Mouse (Mus musculus) forebrain, embryonic 11.5 days (tissue): Measurements from ENCODE around the gene Slc3a1. TPM values are rescaled to one million over a fixed set of nuclear protein-coding genes. Genes with fewer than 3 reads are reported as not detected.

Experiments
- ATAC-seq: fragments of 200-750 bp; cut with Nextera tagmentation; replicated peaks from 2 replicates; pipeline ENCODE4 v1.8.0; 2017; ENCODE audit warnings: moderate TSS enrichment; ENCODE audit not compliant: low FRiP score
- DNase-seq: peaks from one replicate; pipeline ENCODE4 v3.0.0-alpha.2; 2017; ENCODE audit warnings: low spot score
- H3K27ac ChIP-seq: fragments of 300-500 bp; sonication (generic); 2 replicates; pipeline ENCODE4 v1.5.1; 2014; ENCODE audit warnings: low read depth, low read length
- H3K27me3 ChIP-seq: fragments of 300-500 bp; sonication (generic); 2 replicates; pipeline ENCODE4 v1.6.1; 2014; ENCODE audit warnings: mild to moderate bottlenecking, low read length, mixed read lengths; ENCODE audit not compliant: control insufficient read depth, insufficient read depth
- H3K36me3 ChIP-seq: fragments of 300-500 bp; sonication (generic); 2 replicates; pipeline ENCODE4 v1.6.1; 2014; ENCODE audit warnings: mild to moderate bottlenecking, low read length, moderate library complexity, mixed read lengths; ENCODE audit not compliant: control insufficient read depth, insufficient read depth
- H3K4me1 ChIP-seq: fragments of 300-500 bp; sonication (generic); replicated peaks from 2 replicates; pipeline ENCODE4 v1.6.1; 2014; ENCODE audit warnings: low read length, mixed read lengths; ENCODE audit not compliant: control insufficient read depth, insufficient read depth
- H3K4me2 ChIP-seq: fragments of 300-500 bp; sonication (generic); 2 replicates; pipeline ENCODE4 v1.6.1; 2014; ENCODE audit warnings: low read depth, mild to moderate bottlenecking, low read length, moderate library complexity, mixed read lengths; ENCODE audit not compliant: severe bottlenecking
- H3K4me3 ChIP-seq: fragments of 300-500 bp; sonication (generic); 2 replicates; pipeline ENCODE4 v1.5.1; 2014; ENCODE audit warnings: low read depth, low read length
- H3K9ac ChIP-seq: fragments of 300-500 bp; sonication (generic); 2 replicates; pipeline ENCODE4 v1.6.1; 2014; ENCODE audit warnings: low read length
- H3K9me3 ChIP-seq: fragments of 300-500 bp; sonication (generic); 2 replicates; pipeline ENCODE4 v1.6.1; 2016; ENCODE audit warnings: low read length, mixed read lengths; ENCODE audit not compliant: control insufficient read depth
- WGBS: fragments of 180-500 bp; shearing (Covaris S2); extraction: QIAGEN DNeasy Blood & Tissue Kit; methylation state at CpG from one replicate; pipeline ENCODE4 v1.1.7; 2014; 5-methylcytosine and 5-hydroxymethylcytosine counted together
- polyA plus RNA-seq: library from polyadenylated mRNA; unstranded; fragments of >200 nt; fragmentation: Nextera tagmentation; extraction: Ambion mirVana; gene quantifications from 2 replicates; pipeline ENCODE4 v1.2.1, GENCODE M21; 2014

Gene Slc3a1
- polyA plus RNA-seq, 1 experiment from 2014 or later = 0.43 TPM

GRCm38 (mm10) chr17:85087591-85087990, 59.4 kb downstream of the Slc3a1 start:
- ATAC-seq = no peak
- Histone ChIP-seq H3K27me3 (no peaks in the 10 kb centered on the region), H3K9me3 (no peaks in the 10 kb centered on the region), H3K36me3 (no peaks in the 10 kb centered on the region), H3K4me1 (no peaks in the 10 kb centered on the region; the same call in 1 of the 2 replicates), H3K9ac (no peak overlapping the region), H3K4me3 (no peak overlapping the region), H3K27ac (no peak overlapping the region), H3K4me2 (no peak overlapping the region)
- no peak for DNase-seq
- 96% methylated on average over 5 of the region's 5 CpGs for WGBS

- Histone ChIP-seq H3K4me2 (no peak overlapping the region), H3K4me3 (no peak overlapping the region), H3K27ac (no peak overlapping the region), H3K9ac (no peak overlapping the region), H3K36me3 (no peaks in the 10 kb centered on the region), H3K27me3 (no peaks in the 10 kb centered on the region), H3K9me3 (no peaks in the 10 kb centered on the region), H3K4me1 (no peaks in the 10 kb centered on the region; the same call in 1 of the 2 replicates)
- no peak for ATAC-seq
- DNase-seq = no peak
- WGBS = 89% methylated on average over 11 of the region's 11 CpGs
These were observed 60.2 kb downstream of the Slc3a1 start for GRCm38 (mm10) chr17:85088401-85088800.

- no peaks in the 10 kb centered on the region for H3K27me3 ChIP-seq
- no peaks in the 10 kb centered on the region for H3K36me3 ChIP-seq
- peak overlapping the region; percentile 82; the same call in 1 of the 2 replicates for H3K4me2 ChIP-seq
- H3K27ac ChIP-seq = no peak overlapping the region
- no peak for ATAC-seq
- H3K9ac ChIP-seq = no peak overlapping the region; the same call in 1 of the 2 replicates
- no peaks in the 10 kb centered on the region for H3K9me3 ChIP-seq
- peak overlapping the region; percentile 61; the same call in 1 of the 2 replicates for H3K4me3 ChIP-seq
- 45% methylated on average over 6 of the region's 6 CpGs for WGBS
- H3K4me1 ChIP-seq = no peaks in the 10 kb centered on the region; the same call in 1 of the 2 replicates
- DNase-seq = no peak
These were observed 60.8 kb downstream of the Slc3a1 start for GRCm38 (mm10) chr17:85089011-85089410.

- Histone ChIP-seq H3K4me1 (no peaks in the 10 kb centered on the region; the same call in 1 of the 2 replicates), H3K36me3 (no peaks in the 10 kb centered on the region), H3K9me3 (no peaks in the 10 kb centered on the region), H3K4me2 (peak overlapping the region; percentile 82), H3K27ac (peak overlapping the region; percentile 70), H3K27me3 (no peaks in the 10 kb centered on the region), H3K9ac (peak overlapping the region; percentile 72), H3K4me3 (peak overlapping the region; percentile 61)
- WGBS = under 1% methylated on average over 16 of the region's 16 CpGs
- DNase-seq = no peak
- peak; percentile 22 for ATAC-seq
These were observed 61.4 kb downstream of the Slc3a1 start for GRCm38 (mm10) chr17:85089621-85090020.

- Histone ChIP-seq H3K27me3 (no peaks in the 10 kb centered on the region), H3K27ac (peak within 1 kb of the TSS; percentile 70), H3K4me2 (peak within 1 kb of the TSS; percentile 82), H3K4me3 (peak within 1 kb of the TSS; percentile 61), H3K9ac (peak within 1 kb of the TSS; percentile 72), H3K9me3 (no peaks in the 10 kb centered on the region), H3K4me1 (no peaks in the 10 kb centered on the region; the same call in 1 of the 2 replicates), H3K36me3 (no peaks in the 10 kb centered on the region)
- WGBS = under 1% methylated on average over 63 of the region's 63 CpGs
- DNase-seq = peak; percentile 97
- peak; percentile 98 for ATAC-seq
These were observed 62.2 kb downstream of the Slc3a1 start, which contains the start of the genes Prepl and Camkmt for GRCm38 (mm10) chr17:85090120-85091099. Gene Prepl, minus strand, starts transcription at chr17:85090241. Gene Camkmt, plus strand, starts transcription at chr17:85090552.

GRCm38 (mm10) chr17:85091762-85092161, 63.6 kb downstream of the Slc3a1 start:
- Histone ChIP-seq H3K4me3 (no peak overlapping the region), H3K4me1 (no peaks in the 10 kb centered on the region; the same call in 1 of the 2 replicates), H3K27me3 (no peaks in the 10 kb centered on the region), H3K9me3 (no peaks in the 10 kb centered on the region), H3K9ac (no peak overlapping the region), H3K36me3 (no peaks in the 10 kb centered on the region), H3K4me2 (no peak overlapping the region), H3K27ac (no peak overlapping the region)
- WGBS = 93% methylated on average over 6 of the region's 6 CpGs
- no peak for ATAC-seq
- DNase-seq = no peak

- Histone ChIP-seq H3K27ac (no peak overlapping the region), H3K9ac (no peak overlapping the region), H3K9me3 (no peaks in the 10 kb centered on the region), H3K27me3 (no peaks in the 10 kb centered on the region), H3K4me1 (no peaks in the 10 kb centered on the region; the same call in 1 of the 2 replicates), H3K4me3 (no peak overlapping the region), H3K4me2 (no peak overlapping the region), H3K36me3 (no peaks in the 10 kb centered on the region)
- no peak for ATAC-seq
- WGBS = 98% methylated on average over 3 of the region's 3 CpGs
- no peak for DNase-seq
These were observed 68.2 kb downstream of the Slc3a1 start for GRCm38 (mm10) chr17:85096396-85096795.

GRCm38 (mm10) chr17:85098677-85099323, 70.6 kb downstream of the Slc3a1 start:
- no peak overlapping the region for H3K4me3 ChIP-seq
- H3K4me1 ChIP-seq = no peaks in the 10 kb centered on the region
- no peaks in the 10 kb centered on the region for H3K36me3 ChIP-seq
- WGBS = 91% methylated on average over 7 of the region's 7 CpGs
- no peaks in the 10 kb centered on the region for H3K9me3 ChIP-seq
- no peak overlapping the region for H3K27ac ChIP-seq
- H3K9ac ChIP-seq = no peak overlapping the region
- ATAC-seq (no peak), DNase-seq (no peak)
- H3K4me2 ChIP-seq = no peak overlapping the region
- H3K27me3 ChIP-seq = no peaks in the 10 kb centered on the region
